Mouse (Mus musculus) hematopoietic stem cell, adult 5-6 weeks (primary cell): Measurements from ENCODE around the gene Vps72. TPM values are rescaled to one million over a fixed set of nuclear protein-coding genes. Genes with fewer than 3 reads are reported as not detected.

Experiments used
- ATAC-seq, 2 experiments: fragments of 125-278 bp in 1 of 2; replicated peaks in 1 of 2; 2 replicates each; pipeline ENCODE4 v1.8.0; 2016 to 2017; ENCODE audit warnings: inconsistent platforms in 2 of 2, mild to moderate bottlenecking in 2 of 2, moderate number of reproducible peaks in 2 of 2, low read depth in 1 of 2, moderate TSS enrichment in 1 of 2; ENCODE audit not compliant: low FRiP score in 2 of 2, poor library complexity in 2 of 2, severe bottlenecking in 2 of 2, insufficient read depth in 1 of 2, low TSS enrichment in 1 of 2
- total RNA-seq: library from RNA; stranded (forward); fragments of 172-1452, 232-1000 nt; gene quantifications from 2 replicates; pipeline ENCODE4 v1.2.3, GENCODE M21; 2017

Vps72 gene
- total RNA-seq, 1 experiment from 2014 or later, result 229 TPM

GRCm38 (mm10) chr3:95159987-95160963, 49.5 kb downstream of the Vps72 start, which contains the start of gene Sema6c:
Gene Sema6c (plus strand): TSS chr3:95160457.
- peak; percentile 98 to 99 for ATAC-seq

GRCm38 (mm10) chr3:95161041-95161551, 50.3 kb downstream of the Vps72 start:
- ATAC-seq, result no peak

GRCm38 (mm10) chr3:95161618-95162344, 51.0 kb downstream of the Vps72 start:
- no peak for ATAC-seq

DNA sequence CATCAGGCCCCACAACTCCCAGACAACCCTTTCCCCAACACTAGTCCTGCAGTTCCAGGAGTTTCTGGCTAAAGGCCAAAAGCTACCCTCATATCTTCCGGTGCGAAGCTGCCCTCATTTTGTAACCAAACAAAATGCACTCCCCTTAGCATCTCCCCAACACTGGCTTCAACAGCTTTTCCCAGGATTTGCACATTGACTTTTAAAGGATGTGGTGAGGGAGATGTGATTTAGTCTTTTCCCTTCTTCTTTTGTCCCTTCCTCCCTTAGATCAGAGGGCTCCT, 51.5 kb downstream of the Vps72 start:
- no peak for ATAC-seq

GRCm38 (mm10) chr3:95163419-95164255, 52.8 kb downstream of the Vps72 start:
- ATAC-seq, result no peak

DNA sequence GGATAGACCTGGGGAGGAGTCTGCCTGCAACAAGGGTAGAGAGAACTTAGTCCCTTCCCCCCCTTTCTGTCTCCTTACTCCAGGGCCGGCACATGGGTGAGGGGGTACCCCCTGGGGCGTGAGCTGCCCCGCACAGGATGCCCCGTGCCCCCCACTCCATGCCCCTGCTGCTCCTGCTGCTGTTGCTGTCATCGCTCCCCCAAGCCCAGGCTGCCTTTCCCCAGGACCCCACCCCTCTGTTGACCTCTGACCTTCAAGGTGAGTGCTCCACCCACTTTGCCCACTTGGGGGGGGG, 53.4 kb downstream of the Vps72 start:
- no peak for ATAC-seq

DNA sequence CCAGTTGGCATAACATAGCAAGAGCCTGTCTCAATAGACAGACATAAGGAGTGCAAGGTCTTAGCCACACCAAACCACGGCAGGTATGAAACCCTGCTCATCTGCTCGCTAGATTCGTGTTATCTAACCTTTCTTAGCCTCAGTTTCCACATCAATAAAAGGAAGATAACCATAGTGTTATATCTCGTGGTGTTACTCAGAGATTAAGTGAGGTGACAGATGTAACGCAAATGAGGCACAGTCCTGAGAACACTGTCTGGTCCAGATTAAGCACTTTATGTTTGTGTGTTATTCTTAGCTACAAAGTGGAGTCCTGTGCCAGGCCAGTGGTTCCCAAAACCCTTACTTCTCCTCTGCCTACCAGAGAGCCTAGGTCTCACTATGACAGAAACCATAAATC, 54.0 kb downstream of the Vps72 start:
- no peak for ATAC-seq

- ATAC-seq, result no peak
Measured at GRCm38 (mm10) chr3:95169996-95170395, 59.2 kb downstream of the Vps72 start.

DNA sequence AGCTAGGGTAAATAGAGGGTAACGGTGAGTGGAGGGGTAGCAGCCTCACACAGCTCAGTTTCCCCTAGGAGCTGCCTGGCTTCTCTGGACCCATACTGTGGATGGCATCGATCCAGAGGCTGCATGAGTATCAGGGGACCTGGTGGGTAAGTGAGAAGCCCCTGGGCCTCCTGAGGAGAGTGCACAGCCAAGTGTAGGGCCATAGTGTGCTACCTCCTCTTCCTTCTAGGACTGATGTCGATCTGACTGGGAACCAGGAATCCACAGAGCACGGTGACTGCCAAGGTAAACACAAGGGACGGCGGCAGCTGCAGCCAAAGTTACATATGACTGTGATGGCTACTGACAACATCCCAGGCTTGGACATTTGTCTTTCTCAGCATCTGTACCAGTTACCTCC, 60.3 kb downstream of the Vps72 start:
- no peak for ATAC-seq

Other genes starting within 250 kb of the Vps72 start
- 170 and 200 TPM in 2 replicates for gene Psmb4, start 224.1 kb upstream of the Vps72 start, total RNA-seq
- 40.0 and 49.6 TPM in 2 replicates for gene Selenbp1, start 178.0 kb upstream of the Vps72 start, total RNA-seq
- gene Rfx5, start 156.9 kb upstream of the Vps72 start, total RNA-seq, result 28.1 and 39.0 TPM in 2 replicates
- gene Pi4kb, start 136.3 kb upstream of the Vps72 start, total RNA-seq, result 28.3 and 34.2 TPM in 2 replicates
- 26.6 and 29.0 TPM in 2 replicates for gene Zfp687, start 95.6 kb upstream of the Vps72 start, total RNA-seq
- gene Psmd4, start 68.4 kb upstream of the Vps72 start, total RNA-seq, result 164 and 233 TPM in 2 replicates
- 20.9 and 23.1 TPM in 2 replicates for gene Pip5k1a, start 4.1 kb upstream of the Vps72 start, total RNA-seq
- 0.63 TPM in 1 of 2 replicates, not detected in the other for gene Tmod4, start 13.5 kb downstream of the Vps72 start, total RNA-seq
- gene Scnm1, start 23.0 kb downstream of the Vps72 start, total RNA-seq, result 96.4 and 116 TPM in 2 replicates
- gene Lysmd1, start 23.1 kb downstream of the Vps72 start, total RNA-seq, result 8.6 and 10.4 TPM in 2 replicates
- 15.2 and 16.3 TPM in 2 replicates for gene Tnfaip8l2, start 31.3 kb downstream of the Vps72 start, total RNA-seq
- 0.31 and 1.3 TPM in 2 replicates for gene Sema6c, start 49.4 kb downstream of the Vps72 start, total RNA-seq
- 51.7 and 52.8 TPM in 2 replicates for gene Gabpb2, start 106.9 kb downstream of the Vps72 start, total RNA-seq
- gene Cdc42se1, start 117.7 kb downstream of the Vps72 start, total RNA-seq, result 60.3 and 67.5 TPM in 2 replicates
- 8.2 and 13.0 TPM in 2 replicates for gene Mllt11, start 121.1 kb downstream of the Vps72 start, total RNA-seq
- gene Gm128, start 130.6 kb downstream of the Vps72 start, total RNA-seq, result 1.6 and 2.3 TPM in 2 replicates
- gene Bnipl, start 140.2 kb downstream of the Vps72 start, total RNA-seq, result not detected in 2 replicates
- gene Mindy1, start 170.3 kb downstream of the Vps72 start, total RNA-seq, result 42.4 and 45.4 TPM in 2 replicates
- gene Prune1, start 171.1 kb downstream of the Vps72 start, total RNA-seq, result 9.8 and 11.7 TPM in 2 replicates
- gene Anxa9, start 196.2 kb downstream of the Vps72 start, total RNA-seq, result 8.0 and 9.9 TPM in 2 replicates
- gene Cers2, start 203.8 kb downstream of the Vps72 start, total RNA-seq, result 103 and 119 TPM in 2 replicates
- gene Setdb1, start 246.2 kb downstream of the Vps72 start, total RNA-seq, result 37.0 and 46.7 TPM in 2 replicates